Mouse (Mus musculus) frontal cortex, postnatal 14 days (tissue): ENCODE measurements around the gene Abcc6.
A peak's percentile ranks its signal among the peaks of the same experiment; 100 is the strongest.

Experiments
- DNase-seq, 2 experiments: peaks; one replicate each; pipeline ENCODE4 v3.0.0; 2022; ENCODE audit warnings: low spot score in 2 of 2

Gene Abcc6

GRCm38 (mm10) chr7:46030145-46030488 is at the start of gene Abcc6:
Abcc6 (minus strand) TSS chr7:46030302.
- DNase-seq: no peak

- DNase-seq: no peak
Observed at GRCm38 (mm10) chr7:46077675-46078074, 47.6 kb upstream of the Abcc6 start.

- DNase-seq: no peak
Observed at GRCm38 (mm10) chr7:46076844-46077243, 46.7 kb upstream of the Abcc6 start.

GRCm38 (mm10) chr7:46068831-46069230 is 38.7 kb upstream of the Abcc6 start:
- DNase-seq: no peak

GRCm38 (mm10) chr7:46063296-46063695 is 33.2 kb upstream of the Abcc6 start:
- no peak for DNase-seq

- DNase-seq: no peak
Observed at GRCm38 (mm10) chr7:46061614-46062013, 31.5 kb upstream of the Abcc6 start.

- DNase-seq: no peak
Observed at GRCm38 (mm10) chr7:46060688-46061087, 30.6 kb upstream of the Abcc6 start.

- no peak for DNase-seq
Observed at GRCm38 (mm10) chr7:46058882-46059281, 28.8 kb upstream of the Abcc6 start.

- no peak for DNase-seq
Observed at GRCm38 (mm10) chr7:46053566-46053965, 23.5 kb upstream of the Abcc6 start.

- DNase-seq: no peak
Observed at GRCm38 (mm10) chr7:46052161-46052821, 22.2 kb upstream of the Abcc6 start.

- no peak for DNase-seq
Observed at GRCm38 (mm10) chr7:46049981-46050380, 19.9 kb upstream of the Abcc6 start.

- DNase-seq: no peak
Observed at GRCm38 (mm10) chr7:46047873-46048562, 17.9 kb upstream of the Abcc6 start.

- DNase-seq: no peak
Observed at GRCm38 (mm10) chr7:46045882-46046281, 15.8 kb upstream of the Abcc6 start.

- DNase-seq: no peak
Observed at GRCm38 (mm10) chr7:46044106-46044505, 14.0 kb upstream of the Abcc6 start.

- DNase-seq: no peak
Observed at GRCm38 (mm10) chr7:46039873-46040272, 9.8 kb upstream of the Abcc6 start.

- no peak for DNase-seq
Observed at GRCm38 (mm10) chr7:46037433-46037832, 7.3 kb upstream of the Abcc6 start.

- no peak for DNase-seq
Observed at GRCm38 (mm10) chr7:46035468-46035867, 5.4 kb upstream of the Abcc6 start.

- no peak for DNase-seq
Observed at GRCm38 (mm10) chr7:46034991-46035390, 4.9 kb upstream of the Abcc6 start.

GRCm38 (mm10) chr7:46033870-46034337 is 3.8 kb upstream of the Abcc6 start:
- DNase-seq: no peak

- peak; percentile 89 to 92 for DNase-seq
Observed at GRCm38 (mm10) chr7:46033109-46033869, 3.2 kb upstream of the Abcc6 start, which contains the start of gene Nomo1. Nomo1 (plus strand) TSS chr7:46033698.

- DNase-seq: no peak
Observed at GRCm38 (mm10) chr7:46031075-46031474, 973 bp upstream of the Abcc6 start.

GRCm38 (mm10) chr7:46029299-46030144 is 580 bp downstream of the Abcc6 start:
- no peak for DNase-seq
